Mouse (Mus musculus): ENCODE measurements around the gene Ahsg. TPM values are rescaled to one million over a fixed set of nuclear protein-coding genes. Genes with fewer than 3 reads are reported as not detected.

Ahsg gene
- polyA plus RNA-seq, 1 experiment from 2014 or later = 2.2 TPM

- Histone ChIP-seq H3K27ac (ENCODE audit: low read depth, low read length) (no peak overlapping the region), H3K4me3 (ENCODE audit: low read depth, low read length) (no peak overlapping the region), H3K9ac (ENCODE audit: low read depth, low read length) (no peak overlapping the region), H3K27me3 (ENCODE audit: control insufficient read depth, insufficient read depth, low read length) (no peaks in the 10 kb centered on the region), H3K4me2 (no peak overlapping the region), H3K4me1 (ENCODE audit: control insufficient read depth, insufficient read depth, low read length) (no peaks in the 10 kb centered on the region), H3K36me3 (ENCODE audit: control insufficient read depth, insufficient read depth, low read length) (no peaks in the 10 kb centered on the region), H3K9me3 (replicated peaks; ENCODE audit: control insufficient read depth, low read length) (no peaks in the 10 kb centered on the region)
- no peak for ATAC-seq (replicated peaks; ENCODE audit: insufficient number of reproducible peaks, low FRiP score, low TSS enrichment)
- WGBS (ENCODE audit: insufficient replicate concordance) = 75% methylated on average over 15 of the region's 15 CpGs
Measured at GRCm38 (mm10) chr16:22918664-22919312, 27.7 kb downstream of the Ahsg start.

- H3K4me3 ChIP-seq (ENCODE audit: low read depth, low read length) = no peak overlapping the region
- H3K4me1 ChIP-seq (ENCODE audit: control insufficient read depth, insufficient read depth, low read length) = no peaks in the 10 kb centered on the region
- H3K4me2 ChIP-seq = no peak overlapping the region
- 49% methylated on average over 18 of the region's 18 CpGs for WGBS (ENCODE audit: insufficient replicate concordance)
- no peaks in the 10 kb centered on the region for H3K27me3 ChIP-seq (ENCODE audit: control insufficient read depth, insufficient read depth, low read length)
- H3K27ac ChIP-seq (ENCODE audit: low read depth, low read length) = no peak overlapping the region
- ATAC-seq (replicated peaks; ENCODE audit: insufficient number of reproducible peaks, low FRiP score, low TSS enrichment) = no peak
- no peak overlapping the region for H3K9ac ChIP-seq (ENCODE audit: low read depth, low read length)
- H3K9me3 ChIP-seq (replicated peaks; ENCODE audit: control insufficient read depth, low read length) = no peaks in the 10 kb centered on the region
- no peaks in the 10 kb centered on the region for H3K36me3 ChIP-seq (ENCODE audit: control insufficient read depth, insufficient read depth, low read length)
Measured at GRCm38 (mm10) chr16:22919971-22920854, 29.1 kb downstream of the Ahsg start.

- WGBS (ENCODE audit: insufficient replicate concordance) = 83% methylated on average over 5 of the region's 5 CpGs
- Histone ChIP-seq H3K27me3 (ENCODE audit: control insufficient read depth, insufficient read depth, low read length) (no peaks in the 10 kb centered on the region), H3K4me1 (ENCODE audit: control insufficient read depth, insufficient read depth, low read length) (no peaks in the 10 kb centered on the region), H3K36me3 (ENCODE audit: control insufficient read depth, insufficient read depth, low read length) (no peaks in the 10 kb centered on the region), H3K4me2 (no peak overlapping the region), H3K9ac (ENCODE audit: low read depth, low read length) (no peak overlapping the region), H3K4me3 (ENCODE audit: low read depth, low read length) (no peak overlapping the region), H3K9me3 (replicated peaks; ENCODE audit: control insufficient read depth, low read length) (no peaks in the 10 kb centered on the region), H3K27ac (ENCODE audit: low read depth, low read length) (no peak overlapping the region)
- no peak for ATAC-seq (replicated peaks; ENCODE audit: insufficient number of reproducible peaks, low FRiP score, low TSS enrichment)
Measured at GRCm38 (mm10) chr16:22921761-22922160, 30.7 kb downstream of the Ahsg start.

GRCm38 (mm10) chr16:22922433-22922832, 31.4 kb downstream of the Ahsg start:
- no peak overlapping the region for H3K27ac ChIP-seq (ENCODE audit: low read depth, low read length)
- H3K4me2 ChIP-seq = no peak overlapping the region
- H3K4me3 ChIP-seq (ENCODE audit: low read depth, low read length) = no peak overlapping the region
- H3K27me3 ChIP-seq (ENCODE audit: control insufficient read depth, insufficient read depth, low read length) = no peaks in the 10 kb centered on the region
- 74% methylated on average over 4 of the region's 4 CpGs for WGBS (ENCODE audit: insufficient replicate concordance)
- no peaks in the 10 kb centered on the region for H3K9me3 ChIP-seq (replicated peaks; ENCODE audit: control insufficient read depth, low read length)
- no peaks in the 10 kb centered on the region for H3K4me1 ChIP-seq (ENCODE audit: control insufficient read depth, insufficient read depth, low read length)
- H3K36me3 ChIP-seq (ENCODE audit: control insufficient read depth, insufficient read depth, low read length) = no peaks in the 10 kb centered on the region
- ATAC-seq (replicated peaks; ENCODE audit: insufficient number of reproducible peaks, low FRiP score, low TSS enrichment) = no peak
- no peak overlapping the region for H3K9ac ChIP-seq (ENCODE audit: low read depth, low read length)

GRCm38 (mm10) chr16:22929575-22929974, 38.5 kb downstream of the Ahsg start:
- H3K27me3 ChIP-seq (ENCODE audit: control insufficient read depth, insufficient read depth, low read length) = no peaks in the 10 kb centered on the region
- no peak overlapping the region for H3K4me3 ChIP-seq (ENCODE audit: low read depth, low read length)
- H3K9me3 ChIP-seq (replicated peaks; ENCODE audit: control insufficient read depth, low read length) = no peaks in the 10 kb centered on the region
- no peaks in the 10 kb centered on the region for H3K4me1 ChIP-seq (ENCODE audit: control insufficient read depth, insufficient read depth, low read length)
- no peak overlapping the region for H3K4me2 ChIP-seq
- H3K9ac ChIP-seq (ENCODE audit: low read depth, low read length) = no peak overlapping the region
- no peaks in the 10 kb centered on the region for H3K36me3 ChIP-seq (ENCODE audit: control insufficient read depth, insufficient read depth, low read length)
- WGBS (ENCODE audit: insufficient replicate concordance) = 62% methylated on average over 6 of the region's 6 CpGs
- no peak overlapping the region for H3K27ac ChIP-seq (ENCODE audit: low read depth, low read length)
- no peak for ATAC-seq (replicated peaks; ENCODE audit: insufficient number of reproducible peaks, low FRiP score, low TSS enrichment)

- WGBS (ENCODE audit: insufficient replicate concordance) = 77% methylated on average over 11 of the region's 11 CpGs
- H3K27ac ChIP-seq (ENCODE audit: low read depth, low read length) = no peak overlapping the region
Measured at GRCm38 (mm10) chr16:22931431-22932200, 40.5 kb downstream of the Ahsg start.

GRCm38 (mm10) chr16:22937631-22938030, 46.6 kb downstream of the Ahsg start:
- Histone ChIP-seq H3K36me3 (ENCODE audit: control insufficient read depth, insufficient read depth, low read length) (no peaks in the 10 kb centered on the region), H3K27me3 (ENCODE audit: control insufficient read depth, insufficient read depth, low read length) (no peaks in the 10 kb centered on the region), H3K9ac (ENCODE audit: low read depth, low read length) (no peak overlapping the region), H3K4me1 (ENCODE audit: control insufficient read depth, insufficient read depth, low read length) (no peaks in the 10 kb centered on the region), H3K9me3 (replicated peaks; ENCODE audit: control insufficient read depth, low read length) (no peaks in the 10 kb centered on the region), H3K4me3 (ENCODE audit: low read depth, low read length) (no peak overlapping the region), H3K27ac (ENCODE audit: low read depth, low read length) (no peak overlapping the region), H3K4me2 (no peak overlapping the region)
- 83% methylated on average over 12 of the region's 12 CpGs for WGBS (ENCODE audit: insufficient replicate concordance)
- ATAC-seq (replicated peaks; ENCODE audit: insufficient number of reproducible peaks, low FRiP score, low TSS enrichment) = no peak

More at GRCm38 (mm10) chr16:22931431-22932200, 40.5 kb downstream of the Ahsg start:
- no peaks in the 10 kb centered on the region for H3K36me3 ChIP-seq (ENCODE audit: control insufficient read depth, insufficient read depth, low read length)
- no peaks in the 10 kb centered on the region for H3K27me3 ChIP-seq (ENCODE audit: control insufficient read depth, insufficient read depth, low read length)
- no peak for ATAC-seq (replicated peaks; ENCODE audit: insufficient number of reproducible peaks, low FRiP score, low TSS enrichment)
- H3K9me3 ChIP-seq (replicated peaks; ENCODE audit: control insufficient read depth, low read length) = no peaks in the 10 kb centered on the region
- no peaks in the 10 kb centered on the region for H3K4me1 ChIP-seq (ENCODE audit: control insufficient read depth, insufficient read depth, low read length)
- H3K9ac ChIP-seq (ENCODE audit: low read depth, low read length) = no peak overlapping the region
- H3K4me2 ChIP-seq = no peak overlapping the region
- no peak overlapping the region for H3K4me3 ChIP-seq (ENCODE audit: low read depth, low read length)

- Histone ChIP-seq H3K4me2 (no peak overlapping the region), H3K9ac (ENCODE audit: low read depth, low read length) (no peak overlapping the region), H3K27ac (ENCODE audit: low read depth, low read length) (no peak overlapping the region), H3K27me3 (ENCODE audit: control insufficient read depth, insufficient read depth, low read length) (no peaks in the 10 kb centered on the region), H3K4me3 (ENCODE audit: low read depth, low read length) (no peak overlapping the region), H3K4me1 (ENCODE audit: control insufficient read depth, insufficient read depth, low read length) (no peaks in the 10 kb centered on the region), H3K36me3 (ENCODE audit: control insufficient read depth, insufficient read depth, low read length) (no peaks in the 10 kb centered on the region), H3K9me3 (replicated peaks; ENCODE audit: control insufficient read depth, low read length) (no peaks in the 10 kb centered on the region)
- no peak for ATAC-seq (replicated peaks; ENCODE audit: insufficient number of reproducible peaks, low FRiP score, low TSS enrichment)
- WGBS (ENCODE audit: insufficient replicate concordance) = 71% methylated on average over 2 of the region's 2 CpGs
Measured at GRCm38 (mm10) chr16:22938541-22938940, 47.5 kb downstream of the Ahsg start.

Measured in heart, embryonic 11.5 days (tissue).